Mouse (Mus musculus) stomach, postnatal 0 days (tissue): Measurements from ENCODE around the gene Erlin1.

Experiments
- CTCF ChIP-seq: IDR thresholded peaks from 2 replicates; pipeline ENCODE4 v1.5.1; 2016; ENCODE audit warnings: antibody characterized with exemption, low read depth, mild to moderate bottlenecking, moderate library complexity
- EP300 ChIP-seq: optimal IDR thresholded peaks from 2 replicates; pipeline ENCODE3; 2016; ENCODE audit warnings: antibody characterized with exemption

DNA sequence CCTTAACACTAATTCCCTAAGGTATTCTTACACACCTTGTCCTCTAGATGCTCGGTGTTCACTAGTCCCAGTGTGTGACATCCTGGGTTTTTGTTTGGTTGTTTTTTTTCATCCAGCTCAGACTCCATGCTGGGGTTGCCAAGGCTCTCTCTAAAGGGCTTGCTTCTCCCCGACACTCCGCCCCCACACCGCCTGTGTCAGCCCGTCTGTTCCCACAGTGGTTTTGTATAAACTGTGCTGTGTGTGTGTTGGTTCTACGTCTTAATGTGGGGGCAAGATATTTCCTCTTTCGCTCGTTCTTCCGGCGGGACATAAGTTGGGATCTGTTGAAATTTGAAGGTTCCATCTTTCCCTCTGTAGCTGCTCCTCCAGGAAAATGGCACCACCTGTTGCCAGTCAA is 71.5 kb downstream of the Erlin1 start:
- TF ChIP-seq CTCF (no peak), EP300 (no peak)
